Mouse (Mus musculus) large intestine, adult 2 months (tissue): ENCODE results near the gene Rnase4. TPM values are rescaled to one million over a fixed set of nuclear protein-coding genes. Genes with fewer than 3 reads are reported as not detected.

Source experiments
- DNase-seq: peaks from one replicate; pipeline ENCODE4 v3.0.0-alpha.2; 2012; ENCODE audit warnings: low read depth, low spot score
- WGBS: fragments of 180-500 bp; shearing (Covaris S2); methylation state at CpG from one replicate; pipeline ENCODE4 v1.1.7; 2018; 5-methylcytosine and 5-hydroxymethylcytosine counted together
- polyA plus RNA-seq: library from polyadenylated mRNA; depleted of rRNA; stranded (reverse); fragments of >200 nt; gene quantifications from 2 replicates; pipeline ENCODE4 v1.2.3, GENCODE M21; 2012

The Rnase4 gene
- polyA plus RNA-seq, 1 experiment, result 226 TPM

DNA sequence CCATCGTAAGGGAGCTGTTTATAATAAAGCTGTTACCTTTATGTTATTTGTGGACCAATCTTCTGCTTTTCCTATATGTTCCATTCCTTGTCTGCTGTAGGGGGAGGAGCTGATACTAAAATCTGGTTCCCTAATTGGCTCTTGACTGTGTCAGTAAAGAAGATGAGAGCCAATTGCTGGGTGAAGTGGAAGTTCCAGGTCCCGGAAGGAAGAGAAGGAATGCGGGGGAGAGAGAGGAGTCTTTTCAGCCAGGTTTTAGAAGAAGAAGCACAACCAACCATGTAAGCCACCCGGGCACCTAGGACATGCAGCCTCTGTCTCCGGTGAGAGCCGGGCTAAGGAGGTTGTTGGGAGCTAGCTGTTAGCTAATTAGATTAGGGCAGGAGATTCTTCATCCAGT, 34.8 kb downstream of the Rnase4 start:
- WGBS, result 86% methylated on average over 6 of the region's 6 CpGs
- DNase-seq, result no peak

DNA sequence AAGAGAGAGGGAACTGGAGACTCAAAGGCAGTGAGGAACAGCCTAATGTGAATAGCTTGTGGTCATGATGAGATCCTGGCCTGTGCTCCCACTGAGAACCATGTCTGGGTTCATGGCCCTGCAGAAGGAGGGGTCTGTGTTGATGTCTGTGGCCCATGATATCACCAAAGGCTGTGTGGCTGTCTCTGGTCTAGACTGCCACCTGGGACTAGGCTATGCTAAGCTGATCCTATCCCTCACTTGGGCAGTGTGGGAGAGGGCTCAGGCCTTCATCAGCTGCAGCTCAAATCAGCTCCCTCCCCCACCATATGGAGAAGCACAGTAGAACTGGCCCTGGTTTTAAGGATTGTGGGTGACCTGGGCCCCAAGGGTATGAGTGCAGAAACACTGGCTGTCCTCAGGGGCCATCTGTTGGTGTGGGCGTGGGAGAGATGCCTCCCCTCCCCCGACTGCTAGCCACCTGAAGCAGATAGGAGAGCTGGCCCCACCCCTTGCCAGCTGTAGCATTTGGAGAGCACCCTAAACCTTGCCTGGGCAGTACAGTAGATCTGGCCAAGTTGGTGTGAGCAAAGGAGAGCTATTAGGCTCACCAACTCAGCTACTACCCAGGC, 36.9 kb downstream of the Rnase4 start:
- no peak for DNase-seq
- WGBS, result 26% methylated on average over 2 of the region's 2 CpGs

DNA sequence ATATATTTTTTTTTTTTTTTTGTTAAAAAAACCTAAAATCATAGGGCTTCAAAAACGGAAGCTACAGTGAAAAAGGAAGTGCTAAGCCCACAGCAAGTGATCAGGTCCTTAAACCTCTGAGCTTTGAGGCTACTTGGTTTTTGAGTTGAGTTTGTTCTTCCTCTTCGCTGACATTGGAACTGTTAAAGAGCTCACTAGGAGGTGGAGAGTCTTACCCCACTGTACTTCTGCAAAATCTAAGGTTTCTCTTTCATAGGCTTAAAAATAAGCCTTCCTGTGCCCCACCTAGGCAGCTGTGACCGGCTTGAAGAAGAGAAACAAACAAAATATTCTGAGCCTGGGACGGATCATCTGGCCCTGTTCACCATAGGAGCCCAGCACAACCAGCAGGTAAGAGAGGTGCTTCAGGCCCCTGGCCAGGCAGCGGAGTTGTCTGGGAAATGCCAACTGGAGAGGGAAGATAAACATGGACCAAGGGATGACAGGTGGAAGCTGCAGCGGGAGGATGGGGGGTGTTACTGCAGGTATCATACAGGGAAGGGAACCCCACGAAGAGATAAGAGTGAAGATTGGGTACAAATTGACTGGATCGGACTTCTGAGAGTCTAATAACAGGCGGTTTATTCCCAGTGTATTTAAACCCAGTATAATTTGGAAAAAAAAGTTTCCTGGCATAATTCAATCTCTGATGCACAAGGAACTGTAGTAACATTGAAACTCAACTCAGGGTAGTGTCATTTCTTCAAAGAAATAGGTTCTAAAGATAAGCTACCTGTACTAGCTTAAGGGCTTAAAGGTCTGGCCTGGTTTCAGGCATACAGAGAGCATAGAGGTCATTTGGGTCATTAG, 38.1 kb downstream of the Rnase4 start:
- DNase-seq, result no peak
- 74% methylated on average over 9 of the region's 9 CpGs for WGBS

- no peak for DNase-seq
- 81% methylated on average over 4 of the region's 4 CpGs for WGBS
Measured at GRCm38 (mm10) chr14:51129624-51129975, 38.7 kb downstream of the Rnase4 start.

- 86% methylated on average over 9 of the region's 9 CpGs for WGBS
- no peak for DNase-seq
Measured at GRCm38 (mm10) chr14:51130315-51130940, 39.6 kb downstream of the Rnase4 start.

DNA sequence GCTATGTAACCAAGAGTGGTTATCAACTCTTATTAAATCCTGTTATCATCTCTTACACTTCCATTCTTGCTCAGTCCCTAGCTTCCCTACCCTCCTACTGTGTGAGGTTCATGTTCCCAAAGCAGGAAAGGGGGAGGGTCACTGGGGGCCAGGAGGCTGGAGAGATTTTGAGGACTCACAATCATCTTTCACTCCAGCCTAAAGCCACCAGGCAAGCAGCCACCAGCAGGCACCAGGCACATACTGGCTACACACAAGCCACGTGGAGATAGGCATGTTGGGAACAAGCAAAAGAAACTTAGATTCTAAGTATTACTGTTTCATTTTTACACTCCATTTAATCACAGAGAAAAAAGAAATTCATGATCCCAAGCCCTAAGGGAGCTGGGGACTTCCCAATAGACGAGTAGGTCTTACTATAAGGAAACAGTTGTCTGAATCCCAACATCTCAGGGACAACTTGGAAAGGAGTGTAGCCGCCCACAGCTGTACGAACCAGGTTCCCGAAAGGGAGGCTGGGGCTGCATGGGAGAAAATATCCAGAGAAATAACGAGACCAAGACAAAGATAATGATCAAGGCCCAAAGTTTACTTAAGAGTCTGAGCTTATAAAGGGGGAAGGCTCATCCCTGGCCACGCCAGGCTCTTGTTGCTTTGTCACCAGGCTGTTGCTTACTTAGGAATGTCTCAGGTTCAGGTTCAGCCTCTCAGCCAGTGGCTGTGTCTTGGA, 40.4 kb downstream of the Rnase4 start:
- DNase-seq, result no peak
- WGBS, result 77% methylated on average over 7 of the region's 7 CpGs

- no peak for DNase-seq
- WGBS, result 64% methylated on average over 4 of the region's 4 CpGs
Measured at GRCm38 (mm10) chr14:51132372-51132771, 41.5 kb downstream of the Rnase4 start.

- DNase-seq, result no peak
- 29% methylated on average over 2 of the region's 2 CpGs for WGBS
Measured at GRCm38 (mm10) chr14:51140342-51140741, 49.5 kb downstream of the Rnase4 start.

DNA sequence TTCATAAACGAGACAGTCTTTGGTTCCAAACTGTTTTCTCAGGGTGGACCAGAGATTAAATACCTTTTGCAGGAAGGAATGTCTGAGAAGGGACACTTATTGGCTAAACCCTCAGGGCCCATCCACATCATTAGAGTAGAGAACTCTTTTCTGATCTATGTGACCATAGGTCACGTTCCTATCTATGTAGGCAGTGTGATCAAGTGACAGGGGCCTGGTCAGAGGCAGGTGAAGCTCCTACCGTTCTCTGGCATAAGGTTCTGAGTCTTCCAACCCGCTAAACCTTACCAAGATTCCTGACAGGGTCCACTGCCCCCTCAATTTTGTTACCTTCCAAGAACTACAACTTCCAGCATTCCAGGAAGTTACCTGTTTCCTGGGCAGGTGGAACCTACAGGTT, 51.2 kb downstream of the Rnase4 start:
- DNase-seq, result no peak
- WGBS, result 90% methylated on average over 4 of the region's 4 CpGs

DNA sequence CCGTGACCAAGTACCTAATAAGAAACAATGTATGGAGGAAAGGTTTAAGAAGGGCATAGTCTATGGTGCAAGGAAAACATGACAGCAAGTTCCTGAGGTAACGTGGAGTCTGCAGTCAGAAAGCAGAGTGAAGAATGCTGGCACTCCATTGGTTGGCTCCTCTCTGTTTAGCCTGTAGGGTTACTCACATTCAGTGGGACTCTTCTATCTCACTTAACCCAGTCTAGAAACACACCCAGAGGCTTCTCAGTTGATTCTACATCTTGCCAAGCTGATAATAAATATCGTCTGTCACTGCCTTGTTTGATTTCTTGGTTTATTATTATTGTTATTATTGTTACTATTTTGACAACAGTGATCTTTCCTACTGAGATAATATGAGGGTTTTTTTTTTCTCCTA, 51.7 kb downstream of the Rnase4 start:
- DNase-seq, result no peak
- WGBS, result 77% methylated on average over 3 of the region's 3 CpGs

- WGBS, result 15% methylated on average over 4 of the region's 4 CpGs
- DNase-seq, result no peak
Measured at GRCm38 (mm10) chr14:51143287-51143686, 52.4 kb downstream of the Rnase4 start.

DNA sequence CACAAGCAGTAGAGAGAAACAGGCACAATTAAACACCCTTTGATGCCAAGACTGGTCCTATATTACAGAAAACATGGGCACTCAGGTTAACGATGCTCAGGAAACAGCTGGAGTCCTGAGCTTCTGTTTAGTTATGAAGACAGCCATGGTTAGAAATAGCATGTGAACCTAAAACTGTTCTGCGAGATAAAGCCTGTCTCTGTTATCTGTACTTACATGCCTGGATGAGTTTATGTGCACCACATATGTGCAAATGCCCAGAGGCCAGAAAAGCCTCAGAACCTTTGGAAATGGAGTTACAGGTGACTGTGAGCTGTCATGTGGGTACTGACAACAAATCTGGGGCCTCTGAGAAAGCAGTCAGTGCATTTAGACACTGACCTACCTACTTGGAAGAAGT, 53.1 kb downstream of the Rnase4 start:
- 51% methylated on average over 2 of the region's 2 CpGs for WGBS
- no peak for DNase-seq

DNA sequence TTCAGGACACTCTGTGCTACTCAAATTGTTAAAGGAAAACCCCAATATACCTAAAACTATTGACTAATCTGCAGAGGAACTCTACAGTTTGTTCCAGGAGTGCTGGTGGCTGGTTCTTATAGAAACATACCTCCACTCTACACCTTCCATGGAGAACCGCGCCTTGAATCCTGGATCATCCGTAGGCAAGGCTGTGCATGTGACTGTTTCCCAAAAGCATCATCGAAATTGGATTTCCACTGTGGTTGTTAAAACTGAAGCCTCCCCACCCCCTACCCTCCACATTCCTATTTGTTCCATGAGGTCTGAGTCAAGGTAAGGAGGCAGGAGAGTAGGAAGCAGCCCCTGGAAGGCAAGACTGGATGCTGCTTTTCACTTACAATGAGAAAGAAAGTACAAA, 53.6 kb downstream of the Rnase4 start:
- 95% methylated on average over 4 of the region's 4 CpGs for WGBS

GRCm38 (mm10) chr14:51145521-51145920, 54.6 kb downstream of the Rnase4 start:
- 30% methylated on average over 6 of the region's 6 CpGs for WGBS
- no peak for DNase-seq

More for the DNA sequence above, 53.6 kb downstream of the Rnase4 start:
- no peak for DNase-seq

GRCm38 (mm10) chr14:51146685-51147084, 55.8 kb downstream of the Rnase4 start, which contains the start of gene Rnase1:
Gene Rnase1 (minus strand): TSS chr14:51146785.
- WGBS, result 30% methylated on average over 2 of the region's 2 CpGs
- DNase-seq, result no peak

GRCm38 (mm10) chr14:51148006-51148405, 57.1 kb downstream of the Rnase4 start:
- no peak for DNase-seq
- 50% methylated on average over 3 of the region's 3 CpGs for WGBS

DNA sequence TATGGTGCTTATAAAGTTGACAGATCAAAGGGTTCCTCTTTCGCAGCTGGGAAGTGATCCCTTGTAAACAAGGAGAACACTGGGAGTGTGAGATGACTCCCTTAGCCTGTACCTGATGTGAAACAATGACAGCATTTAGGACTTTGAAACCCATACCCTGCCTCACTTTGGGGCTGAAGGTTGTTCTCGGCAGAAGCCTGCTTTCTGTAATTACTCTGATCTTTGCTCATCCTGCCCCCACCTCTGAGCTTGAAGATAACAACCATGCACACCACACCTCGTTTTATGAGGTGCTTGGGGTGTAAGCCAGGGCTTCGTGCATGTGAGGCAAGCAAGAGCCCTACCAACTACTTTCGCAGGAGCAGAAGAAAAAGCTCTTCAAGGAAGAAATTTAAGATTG, 58.3 kb downstream of the Rnase4 start:
- WGBS, result 13% methylated on average over 5 of the region's 5 CpGs
- peak; percentile 38 for DNase-seq

GRCm38 (mm10) chr14:51150206-51150831, 59.4 kb downstream of the Rnase4 start:
- DNase-seq, result no peak
- 88% methylated on average over 3 of the region's 3 CpGs for WGBS

DNA sequence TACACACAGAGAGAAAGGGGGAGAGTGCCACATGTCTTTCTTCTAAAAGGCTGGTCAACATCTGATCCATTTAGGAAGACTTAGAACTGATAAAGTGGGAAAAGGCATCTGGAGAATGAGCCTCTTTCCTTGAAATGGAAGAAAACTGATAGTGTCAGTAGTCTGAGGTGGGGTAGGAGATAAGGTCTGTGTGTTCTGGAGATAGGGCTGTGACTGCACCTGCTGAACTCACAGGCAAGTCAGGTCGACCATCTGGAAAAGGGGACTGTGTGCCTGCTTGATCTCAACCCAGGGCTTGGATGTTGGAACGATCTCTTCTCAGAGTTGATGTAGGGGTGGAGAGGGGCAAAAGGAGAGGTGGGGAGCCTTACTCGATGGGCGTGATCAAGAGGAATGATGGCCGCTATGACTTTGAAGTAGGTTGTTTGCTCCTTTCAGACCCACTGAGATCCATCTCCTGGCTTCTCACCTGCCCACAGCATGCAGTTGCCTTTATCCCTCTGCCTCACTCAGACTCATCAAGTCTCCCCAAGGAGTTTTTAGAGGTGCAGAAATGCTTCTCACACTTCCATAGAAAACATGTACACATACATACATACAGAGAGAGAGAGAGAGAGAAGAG, 61.5 kb downstream of the Rnase4 start:
- no peak for DNase-seq
- 59% methylated on average over 5 of the region's 5 CpGs for WGBS
